Mouse (Mus musculus) granulocyte monocyte progenitor cell, adult 5-6 weeks (primary cell): ENCODE data around the gene Gnpnat1. TPM values are rescaled to one million over a fixed set of nuclear protein-coding genes. Genes with fewer than 3 reads are reported as not detected.
"Not testable (repeated sequence)": the region's sequence is repeated elsewhere in the genome, so short reads cannot be mapped to it uniquely, and the experiment has no call there.

Source experiments
- ATAC-seq: replicated peaks from 2 replicates; pipeline ENCODE4 v1.8.0; 2016; ENCODE audit warnings: mild to moderate bottlenecking, moderate TSS enrichment, inconsistent platforms; ENCODE audit not compliant: poor library complexity, severe bottlenecking
- total RNA-seq, 2 experiments: library from RNA; stranded (forward) in 1 of 2; stranded (reverse) in 1 of 2; fragments of 200-712, 200-1000 nt in 1 of 2; fragments of >200 nt in 1 of 2; fragmentation: Nextera tagmentation in 1 of 2; gene quantifications; 2 replicates each; pipeline ENCODE4 v1.2.3; 2014 to 2017

Gene Gnpnat1
- 42.0 and 72.4 TPM in 2 replicates for total RNA-seq (2014; fragmentation: Nextera tagmentation)
- 30.2 and 50.2 TPM in 2 replicates for total RNA-seq (2017)

DNA sequence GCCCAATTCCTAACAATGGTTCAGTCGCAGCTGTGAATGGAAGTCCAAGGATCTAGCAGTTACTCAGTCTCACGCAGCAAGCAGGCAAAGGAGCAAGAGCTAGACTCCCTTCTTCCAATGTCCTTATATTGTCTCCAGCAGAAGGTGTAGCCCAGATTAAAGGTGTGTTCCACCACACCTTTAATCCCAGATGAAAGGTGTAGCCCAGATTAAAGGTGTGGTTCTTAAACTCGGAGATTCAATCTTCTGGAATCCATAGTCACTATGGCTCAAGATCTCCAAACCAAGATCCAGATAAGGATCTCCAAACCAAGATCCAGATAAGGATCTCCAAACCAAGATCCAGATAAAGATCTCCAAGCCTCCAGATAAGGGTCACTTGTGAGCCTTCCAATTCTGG, at the start of gene Gnpnat1:
Gene Gnpnat1, minus strand, starts transcription at position 101 of the 400 bp plus-strand sequence.
- ATAC-seq = not testable (repeated sequence)

DNA sequence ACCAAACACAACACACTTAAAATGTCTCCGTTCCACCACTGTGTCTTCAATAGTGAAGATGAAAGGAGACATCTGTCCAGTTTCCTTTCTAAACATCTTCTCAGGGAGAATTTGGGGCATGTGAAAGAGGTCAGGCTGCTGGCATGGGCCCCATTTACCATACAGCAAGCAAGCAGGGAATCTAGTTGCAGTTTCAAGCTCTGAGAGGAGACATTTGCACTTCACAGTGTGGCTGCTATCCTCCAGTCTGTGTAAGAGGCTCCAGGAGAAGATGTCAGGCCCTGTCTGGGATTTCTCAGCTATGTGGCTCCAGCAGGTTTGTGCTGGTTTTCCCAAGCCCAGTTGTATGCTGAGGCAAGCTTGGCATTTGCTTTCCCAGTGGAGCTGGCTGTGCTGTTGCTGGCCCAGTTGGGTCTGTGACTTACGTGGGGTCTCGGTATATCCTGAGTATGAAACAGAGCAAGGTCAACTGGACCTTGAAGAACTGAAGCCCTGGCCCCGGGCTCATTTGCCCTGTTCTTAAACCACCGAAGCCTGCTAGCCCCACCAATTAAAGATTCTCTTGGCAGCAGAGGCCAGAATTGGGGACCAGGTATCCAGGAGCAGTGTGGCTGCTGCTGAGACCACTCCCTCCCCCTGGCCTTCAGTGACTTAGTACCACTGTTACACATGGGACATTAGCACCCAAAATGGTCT, 49.0 kb upstream of the Gnpnat1 start:
- no peak for ATAC-seq

GRCm38 (mm10) chr14:45452861-45453512, 48.3 kb upstream of the Gnpnat1 start:
- ATAC-seq = no peak

GRCm38 (mm10) chr14:45452148-45452547, 47.4 kb upstream of the Gnpnat1 start:
- ATAC-seq = no peak

GRCm38 (mm10) chr14:45451090-45451489, 46.4 kb upstream of the Gnpnat1 start:
- no peak for ATAC-seq

DNA sequence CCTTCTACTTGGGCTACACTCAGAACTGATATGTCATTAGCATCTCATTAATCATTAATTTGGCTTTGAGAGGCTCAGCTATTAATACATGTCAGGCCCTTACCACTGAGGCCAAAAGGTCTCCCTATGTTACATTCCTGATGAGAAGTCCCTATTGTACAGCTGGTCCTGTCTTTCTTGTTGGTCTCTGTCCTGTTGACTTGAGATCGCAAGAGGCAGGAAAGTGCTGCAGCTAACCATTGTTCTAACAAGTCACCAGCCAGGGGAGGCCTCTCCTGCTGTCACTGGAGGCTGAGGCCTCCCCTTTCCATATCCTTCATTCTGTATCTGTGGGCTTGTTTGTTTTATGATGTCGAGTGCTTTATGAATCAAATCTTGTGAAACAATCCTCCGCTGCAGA, 42.1 kb upstream of the Gnpnat1 start:
- ATAC-seq = no peak

- ATAC-seq = no peak
Observed at GRCm38 (mm10) chr14:45445445-45445844, 40.7 kb upstream of the Gnpnat1 start.

DNA sequence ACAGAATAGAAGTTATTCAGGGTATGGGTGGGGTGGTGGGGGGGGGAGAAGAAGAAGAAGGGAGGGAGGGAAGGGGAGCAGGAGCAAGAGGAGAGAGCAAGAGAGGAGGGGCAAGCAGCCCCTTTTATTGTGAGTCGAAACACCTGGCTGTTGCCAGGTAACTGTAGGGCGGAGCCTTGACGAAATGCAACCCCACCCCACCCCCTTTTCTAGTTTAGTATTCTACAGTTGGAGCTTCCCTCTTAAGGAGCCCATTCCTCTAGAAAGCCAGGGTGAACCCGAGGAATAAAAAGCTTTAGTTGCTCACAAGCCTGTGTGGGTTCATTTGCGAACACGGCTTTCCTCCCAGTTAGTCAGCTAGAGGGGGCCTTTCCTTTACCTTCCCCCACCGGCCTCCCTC, 40.2 kb upstream of the Gnpnat1 start:
- no peak for ATAC-seq

DNA sequence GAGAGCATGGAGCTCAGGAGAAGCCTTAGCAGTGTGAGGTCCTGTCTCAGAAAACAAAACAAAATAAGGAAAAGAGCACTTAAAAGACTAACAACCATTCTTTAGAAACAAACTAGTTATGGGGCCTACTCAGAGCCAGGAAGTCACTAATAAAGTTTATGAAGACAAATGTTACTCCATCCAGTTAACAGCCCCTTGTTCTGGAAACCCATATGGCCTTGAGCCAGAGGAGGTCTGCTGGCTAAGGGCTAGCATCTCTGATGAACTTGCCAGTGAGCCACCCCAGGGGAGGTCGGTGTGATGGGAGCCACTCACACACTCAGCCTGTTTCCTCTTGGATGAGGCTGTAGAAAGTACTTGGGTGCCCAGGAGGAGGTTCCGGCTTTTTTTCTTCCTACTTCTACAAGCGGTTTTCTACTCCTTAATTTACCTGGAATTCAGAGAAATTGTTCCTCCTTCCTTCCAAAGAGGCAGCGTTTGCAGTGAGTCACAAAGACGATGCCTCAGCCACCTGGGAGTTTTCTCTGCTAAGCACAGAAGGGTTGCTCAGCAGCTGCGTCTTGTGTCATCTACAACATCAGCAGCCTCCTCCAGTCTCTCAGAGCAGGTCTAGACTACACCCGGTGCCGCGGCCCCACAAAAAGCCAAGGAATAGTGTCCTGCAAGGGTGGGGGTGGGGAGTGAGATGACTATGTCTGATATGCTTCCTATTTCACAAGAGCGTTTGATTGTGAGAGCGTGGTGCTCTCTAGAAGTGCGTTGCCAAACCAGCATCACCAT, 38.3 kb upstream of the Gnpnat1 start:
- ATAC-seq = peak; percentile 35; the same call in 1 of the 2 replicates

GRCm38 (mm10) chr14:45441291-45441690, 36.6 kb upstream of the Gnpnat1 start:
- no peak for ATAC-seq

GRCm38 (mm10) chr14:45439387-45439786, 34.7 kb upstream of the Gnpnat1 start:
- ATAC-seq = no peak

DNA sequence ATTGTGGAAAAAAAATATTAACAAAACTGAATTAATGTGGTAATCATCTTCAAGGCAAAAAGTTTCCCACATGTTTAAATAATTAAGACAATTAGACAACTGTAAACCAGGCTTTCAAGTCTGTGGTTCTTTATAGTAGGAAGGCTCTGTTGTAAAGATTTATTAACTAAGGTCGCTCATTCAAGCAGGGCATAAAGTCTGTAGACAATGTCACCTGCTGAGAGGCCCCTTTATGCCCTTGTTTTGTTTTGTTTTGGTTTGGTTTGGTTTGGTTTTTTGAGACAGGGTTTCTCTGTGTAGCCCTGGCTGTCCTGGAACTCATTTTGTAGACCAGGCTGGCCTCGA, 34.2 kb upstream of the Gnpnat1 start:
- ATAC-seq = no peak

- no peak for ATAC-seq
Observed at GRCm38 (mm10) chr14:45438250-45438930, 33.7 kb upstream of the Gnpnat1 start.

DNA sequence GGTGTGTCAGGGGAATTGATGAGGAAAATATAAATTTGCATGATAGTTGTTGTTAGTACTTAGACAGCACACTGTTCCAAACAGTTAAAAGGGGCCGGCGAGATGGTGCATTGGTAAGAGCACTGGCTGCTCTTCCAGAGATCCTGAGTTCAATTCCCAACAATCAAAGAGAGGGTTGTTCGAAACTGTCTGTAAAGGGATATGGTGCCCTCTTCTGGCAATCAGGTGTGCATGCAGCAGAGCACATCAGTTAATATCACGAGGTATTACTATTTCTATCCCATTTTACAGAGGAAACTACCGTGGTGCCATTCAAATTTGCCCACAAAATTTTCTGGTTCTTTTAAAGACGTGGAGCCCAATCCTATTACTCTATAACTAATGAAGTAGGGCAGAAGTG, 29.5 kb upstream of the Gnpnat1 start:
- ATAC-seq = no peak

DNA sequence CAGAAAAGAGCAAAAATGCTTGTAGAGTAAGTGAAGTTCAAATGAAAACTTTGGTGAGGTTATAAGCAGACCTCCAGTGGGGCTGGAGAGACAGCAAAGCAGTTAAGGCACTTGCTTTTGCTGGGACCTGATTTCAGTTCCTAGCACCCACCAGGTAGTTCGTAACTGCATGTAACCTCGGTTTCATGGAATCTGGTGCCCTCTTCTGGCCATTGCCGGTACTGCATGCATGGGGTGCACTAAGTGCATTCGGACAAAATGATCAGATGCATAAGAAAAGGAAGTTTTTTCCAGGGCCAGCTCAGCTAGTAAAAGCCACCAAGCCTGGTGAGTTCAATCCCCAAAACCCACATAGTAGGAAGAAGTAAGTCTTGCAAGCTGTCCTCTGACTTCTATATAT, 27.3 kb upstream of the Gnpnat1 start:
- 0 out of 2 replicates have a peak, but pooled peaks have one; percentile 30 for ATAC-seq

DNA sequence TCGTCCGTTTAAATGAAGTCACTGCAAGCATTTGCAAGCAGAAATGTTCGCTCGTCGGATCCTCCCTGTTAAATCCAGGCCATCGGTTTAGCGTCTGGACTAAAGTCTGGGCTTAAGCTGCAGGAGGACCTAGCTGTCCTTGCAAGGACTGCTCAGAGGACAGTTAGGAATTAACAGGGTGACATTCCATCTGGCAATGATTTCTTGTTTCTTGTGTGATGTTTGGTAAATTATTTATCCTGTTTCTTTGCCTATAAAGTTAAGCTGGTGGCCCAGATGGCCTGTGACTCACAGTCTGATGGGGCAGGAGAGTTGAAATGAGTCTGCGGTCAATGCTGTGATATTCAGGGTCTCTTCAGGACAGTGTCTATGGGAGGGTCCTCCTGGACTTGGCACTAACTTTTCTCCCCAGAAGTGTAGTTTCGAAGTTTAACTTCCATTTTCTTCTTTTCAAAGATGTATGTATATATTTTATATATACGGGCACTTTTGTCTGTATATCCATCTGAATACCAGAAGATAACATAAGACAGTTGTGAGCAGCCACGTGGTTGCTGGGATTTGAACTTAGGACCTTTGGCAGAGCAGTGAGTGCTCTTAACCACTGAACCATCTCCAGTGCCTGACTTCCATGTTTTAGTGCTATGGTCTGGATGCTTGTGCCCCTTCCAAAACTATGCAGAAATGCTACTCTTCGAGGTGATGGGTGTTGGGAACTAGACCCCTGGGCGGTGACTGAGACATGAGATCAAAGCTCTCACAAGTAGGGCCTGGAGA, 25.5 kb upstream of the Gnpnat1 start:
- ATAC-seq = no peak

- ATAC-seq = peak; percentile 56
Observed at GRCm38 (mm10) chr14:45423220-45423619, 18.5 kb upstream of the Gnpnat1 start.

- no peak for ATAC-seq
Observed at GRCm38 (mm10) chr14:45422371-45422770, 17.7 kb upstream of the Gnpnat1 start.

DNA sequence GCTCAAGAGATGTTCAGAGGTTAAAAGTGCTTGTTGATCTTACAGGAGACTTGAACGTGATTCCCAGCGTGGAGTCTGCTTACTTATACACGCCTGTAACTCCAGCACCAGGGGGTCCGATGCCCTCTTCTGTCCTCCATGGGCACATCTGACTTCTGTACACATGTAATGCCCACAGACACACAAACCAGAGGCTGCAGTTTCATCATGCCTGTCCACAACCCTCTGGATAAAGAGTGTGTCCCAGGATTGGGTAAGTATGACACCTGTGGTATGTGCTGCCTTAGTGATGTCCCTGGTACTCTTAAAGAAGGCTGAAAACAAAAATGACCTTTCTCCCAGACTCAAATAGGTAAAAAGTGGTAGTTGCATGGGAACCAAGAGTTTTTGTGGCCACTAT, 14.6 kb upstream of the Gnpnat1 start:
- ATAC-seq = no peak

GRCm38 (mm10) chr14:45418553-45418952, 13.8 kb upstream of the Gnpnat1 start:
- no peak for ATAC-seq
